Mouse (Mus musculus): Measurements from ENCODE around the gene Fndc1. TPM values are rescaled to one million over a fixed set of nuclear protein-coding genes. Genes with fewer than 3 reads are reported as not detected.

Gene Fndc1
- total RNA-seq, 2 experiments from 2014 or later = 11.1 to 12.4 TPM

GRCm38 (mm10) chr17:7717945-7718344 lies 109.2 kb downstream of the Fndc1 start:
- no peak for DNase-seq (ENCODE audit: extremely low spot score in 1 of 2, low spot score in 1 of 2)

GRCm38 (mm10) chr17:7713020-7713419 lies 114.1 kb downstream of the Fndc1 start:
- DNase-seq (ENCODE audit: extremely low spot score in 1 of 2, low spot score in 1 of 2) = no peak

GRCm38 (mm10) chr17:7707073-7707472 lies 120.0 kb downstream of the Fndc1 start:
- no peak for DNase-seq (ENCODE audit: extremely low spot score in 1 of 2, low spot score in 1 of 2)

GRCm38 (mm10) chr17:7690271-7690670 lies 136.8 kb downstream of the Fndc1 start:
- no peak for DNase-seq (ENCODE audit: extremely low spot score in 1 of 2, low spot score in 1 of 2)

Small RNA genes lying within 50 kb of the gene (microRNA-seq; reads per million reads assigned to microRNA genes)
- gene Gm25872 = 0 reads per million in 2 experiments

Other genes with a start within 250 kb of the Fndc1 start
- gene Tagap, start 98.7 kb upstream of the Fndc1 start, total RNA-seq (2021) = 1 to 10 TPM; 4.3 to 5.6 TPM
- 10 to 100 TPM; 38.8 to 40.1 TPM for gene Rsph3a, start 118.3 kb upstream of the Fndc1 start, total RNA-seq (2021)